Mouse (Mus musculus): ENCODE measurements around the gene Gabarap. TPM values are rescaled to one million over a fixed set of nuclear protein-coding genes. Genes with fewer than 3 reads are reported as not detected.

Gene Gabarap
- 330 and 334 TPM in 2 replicates for polyA plus RNA-seq (2012; rRNA removed)

DNA sequence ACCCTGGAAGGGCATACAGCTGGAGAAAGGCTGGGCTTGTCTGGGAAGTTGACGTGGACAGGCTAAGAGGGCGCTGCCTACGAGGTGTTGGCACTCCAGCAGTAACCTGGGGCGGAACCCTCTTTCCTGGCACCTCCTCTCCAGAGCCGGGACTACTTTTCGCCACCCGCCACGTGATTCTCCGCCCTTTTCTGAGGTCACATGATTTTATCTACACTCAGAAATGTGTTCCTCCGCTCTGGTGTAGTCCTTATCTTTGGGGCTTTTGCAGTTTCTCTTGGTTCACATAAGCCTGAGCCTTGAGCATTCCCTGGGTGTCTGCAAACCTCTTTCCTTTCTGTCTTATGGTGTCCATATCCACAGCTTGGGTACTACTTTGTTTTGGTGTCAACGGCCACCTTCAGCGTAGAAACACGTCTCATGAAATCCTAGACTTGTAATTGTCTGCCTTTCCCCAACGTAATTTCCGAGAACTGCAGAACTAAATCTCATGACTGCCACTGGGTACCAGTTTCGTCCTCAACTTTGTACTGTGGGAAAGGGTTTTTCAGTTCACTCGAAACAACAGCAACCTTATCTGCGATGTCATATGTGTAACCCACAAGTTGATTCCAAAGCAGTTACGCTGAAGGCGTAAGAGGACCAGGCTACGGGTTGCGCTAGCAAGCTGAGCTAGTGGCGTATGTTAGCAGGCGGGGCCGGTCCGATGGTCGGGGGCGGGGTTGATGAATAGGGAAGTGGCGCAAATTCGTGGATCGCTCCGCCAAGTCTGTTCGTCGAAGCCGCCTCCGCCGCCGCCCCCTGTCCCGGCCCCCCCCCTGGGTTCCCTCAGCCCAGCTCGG, at the start of gene Gabarap:
Gabarap (plus strand) TSS at position 294 of the 842 bp plus-strand sequence.
- peaks cover 6% of the 10 kb centered on the region; the same call in 1 of the 2 replicates for H3K4me1 ChIP-seq (ENCODE audit: control insufficient read depth, insufficient read depth, low read length)
- peak within 1 kb of the TSS; percentile 89 for H3K4me3 ChIP-seq (ENCODE audit: insufficient read depth, low read length)
- peak; percentile 70; the same call in 1 of the 2 replicates for TF ChIP-seq POLR2A (IDR thresholded peaks at IDR 0.05; ENCODE audit: extremely low read depth, insufficient read depth, low read length)
- no peak for TF ChIP-seq CTCF (IDR thresholded peaks at IDR 0.05; ENCODE audit: extremely low read depth, insufficient read depth, low read length)
- H3K27ac ChIP-seq (ENCODE audit: insufficient read depth, low read length): peak within 1 kb of the TSS; percentile 87

DNA sequence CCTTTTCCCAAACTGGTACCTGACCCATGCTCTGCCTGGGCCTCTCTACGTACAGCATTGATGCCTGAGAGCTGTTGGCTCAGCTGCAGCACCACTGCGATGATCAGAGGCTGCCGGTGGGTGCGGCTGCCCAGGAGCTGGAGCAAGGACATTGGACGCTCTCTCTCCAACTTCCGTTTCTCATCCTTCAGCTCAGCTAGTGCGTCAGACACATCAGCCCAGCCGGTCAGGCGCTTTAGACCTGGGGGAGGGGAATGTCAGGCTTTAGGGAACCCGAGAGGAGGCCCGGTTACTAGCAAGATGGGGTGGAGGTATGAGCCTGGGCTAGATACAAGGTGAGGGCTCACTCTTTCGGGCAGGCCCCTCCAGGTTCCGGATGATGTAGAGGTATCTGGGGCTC, 45.7 kb upstream of the Gabarap start:
- Histone ChIP-seq H3K4me3 (ENCODE audit: insufficient read depth, low read length) (no peak overlapping the region), H3K4me1 (ENCODE audit: control insufficient read depth, insufficient read depth, low read length) (no peaks in the 10 kb centered on the region), H3K27ac (ENCODE audit: insufficient read depth, low read length) (no peak overlapping the region)
- TF ChIP-seq CTCF (IDR thresholded peaks at IDR 0.05; ENCODE audit: extremely low read depth, insufficient read depth, low read length): no peak
- TF ChIP-seq POLR2A (IDR thresholded peaks at IDR 0.05; ENCODE audit: extremely low read depth, insufficient read depth, low read length): no peak

DNA sequence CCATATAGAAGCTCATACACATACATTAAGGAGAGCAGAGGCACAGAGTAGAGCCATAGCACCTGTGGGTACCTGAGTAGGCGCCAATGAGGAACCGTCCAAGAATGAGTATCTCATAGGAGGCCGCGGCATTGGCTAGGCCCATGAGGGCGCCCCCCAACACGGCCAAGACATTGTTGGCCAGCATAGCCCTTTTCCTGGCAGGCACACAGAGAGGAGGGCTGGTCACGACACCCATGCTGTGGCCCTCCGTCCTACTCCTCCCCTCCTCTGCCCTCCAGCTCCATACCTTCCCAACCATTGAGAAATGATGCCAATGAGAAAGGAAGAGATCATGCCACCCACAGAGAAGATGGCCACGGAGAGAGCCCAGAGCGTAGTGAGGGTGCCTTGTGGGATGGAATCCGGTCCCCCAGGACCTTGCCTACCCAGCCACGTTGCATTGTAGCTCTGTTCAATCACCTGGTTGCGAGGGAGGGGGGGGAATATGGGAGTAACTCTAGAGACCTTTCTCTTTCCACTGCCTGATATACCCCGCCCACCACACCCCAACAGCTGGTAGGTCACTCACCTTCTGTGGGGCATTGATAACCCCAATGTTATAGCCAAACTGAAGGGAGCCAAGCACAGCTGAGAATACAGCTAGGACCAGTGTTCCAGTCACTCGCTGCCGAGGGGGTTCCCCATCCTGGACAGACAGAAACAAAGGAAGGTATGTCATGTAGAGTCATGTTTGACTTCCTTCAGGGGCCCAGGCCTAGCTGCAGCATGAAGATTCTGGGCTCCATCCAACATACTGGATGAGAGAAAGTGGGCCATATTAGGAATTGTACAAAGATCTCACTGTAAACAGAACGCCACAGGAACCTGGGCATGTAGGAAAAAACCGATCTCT, 44.7 kb upstream of the Gabarap start:
- no peak overlapping the region for H3K4me3 ChIP-seq (ENCODE audit: insufficient read depth, low read length)
- H3K4me1 ChIP-seq (ENCODE audit: control insufficient read depth, insufficient read depth, low read length): no peaks in the 10 kb centered on the region
- TF ChIP-seq POLR2A (IDR thresholded peaks at IDR 0.05; ENCODE audit: extremely low read depth, insufficient read depth, low read length) (no peak), CTCF (IDR thresholded peaks at IDR 0.05; ENCODE audit: extremely low read depth, insufficient read depth, low read length) (no peak)
- no peak overlapping the region for H3K27ac ChIP-seq (ENCODE audit: insufficient read depth, low read length)

DNA sequence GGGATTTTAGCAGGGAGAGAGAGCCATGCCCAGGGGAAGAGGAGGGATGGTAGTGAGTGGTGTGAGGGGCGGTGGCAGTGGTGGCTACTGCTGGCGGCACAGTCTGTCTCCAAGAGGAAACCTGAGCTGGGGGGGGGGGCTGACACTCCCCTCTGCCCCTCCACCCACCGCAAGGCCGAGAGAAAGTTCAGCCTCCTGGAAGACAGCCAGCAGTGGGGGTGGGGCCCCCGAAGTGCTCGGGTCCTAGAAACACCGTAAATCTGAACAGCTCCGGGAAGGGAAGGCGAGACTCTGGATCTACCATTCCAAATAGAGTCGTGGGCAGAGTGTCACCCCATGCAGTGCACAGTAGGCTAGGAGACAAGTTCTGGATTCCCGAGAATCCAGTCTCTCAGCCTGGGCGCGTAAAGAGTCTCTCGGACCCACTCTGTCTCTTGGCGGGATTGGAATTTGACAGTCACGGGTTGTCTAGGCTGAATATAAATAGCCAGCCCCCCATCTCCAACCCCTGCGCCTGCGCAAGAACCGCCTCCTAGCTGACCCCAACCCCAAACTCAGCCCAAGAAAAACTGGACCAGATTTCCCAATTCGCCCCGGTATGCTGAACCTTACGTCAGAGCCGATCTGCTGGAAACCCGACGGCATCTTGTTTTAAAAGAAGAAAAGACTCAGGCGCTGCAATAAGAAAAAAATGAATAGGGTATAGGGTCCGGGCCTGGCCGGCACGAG, 43.4 kb upstream of the Gabarap start:
- Histone ChIP-seq H3K27ac (ENCODE audit: insufficient read depth, low read length) (no peak overlapping the region), H3K4me3 (ENCODE audit: insufficient read depth, low read length) (no peak overlapping the region), H3K4me1 (ENCODE audit: control insufficient read depth, insufficient read depth, low read length) (no peaks in the 10 kb centered on the region)
- TF ChIP-seq CTCF (IDR thresholded peaks at IDR 0.05; ENCODE audit: extremely low read depth, insufficient read depth, low read length): no peak
- no peak for TF ChIP-seq POLR2A (IDR thresholded peaks at IDR 0.05; ENCODE audit: extremely low read depth, insufficient read depth, low read length)

DNA sequence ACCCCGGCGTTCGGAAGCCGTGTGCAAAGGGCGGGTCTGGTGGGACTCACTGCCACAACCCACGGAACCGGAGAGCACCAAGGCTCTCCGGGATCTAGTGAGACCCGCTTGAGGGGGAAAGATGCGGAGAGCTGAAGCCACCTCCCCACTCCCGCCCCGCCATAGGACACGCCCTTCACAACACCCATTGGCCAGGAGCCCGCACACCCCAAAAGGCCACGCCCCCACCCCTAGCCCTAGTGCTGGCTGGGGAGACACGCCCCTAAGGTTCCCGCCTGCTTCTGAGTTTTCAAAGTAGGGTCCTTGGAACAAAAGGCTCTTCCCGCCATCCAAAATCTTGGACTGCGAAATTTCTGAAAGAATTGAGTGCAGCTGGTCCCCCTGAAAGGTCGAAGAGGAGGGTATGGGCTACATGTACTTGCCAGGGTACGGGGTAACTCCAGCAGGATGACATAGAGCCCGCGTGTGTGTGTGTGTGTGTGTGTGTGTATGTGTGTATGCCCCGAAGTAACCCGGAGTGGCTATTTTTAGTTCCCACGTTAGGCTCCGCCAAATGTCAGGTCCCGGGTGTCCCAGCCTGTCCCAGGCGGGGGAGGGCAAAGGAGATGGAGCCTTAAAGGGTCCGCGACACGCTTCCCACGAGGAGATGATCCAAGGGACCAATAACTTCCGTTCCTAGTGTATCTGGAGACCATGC, 42.7 kb upstream of the Gabarap start, which contains the start of gene Slc2a4:
Slc2a4 (minus strand) TSS at position 123 of the 697 bp plus-strand sequence.
- no peak for TF ChIP-seq POLR2A (IDR thresholded peaks at IDR 0.05; ENCODE audit: extremely low read depth, insufficient read depth, low read length)
- no peak for TF ChIP-seq CTCF (IDR thresholded peaks at IDR 0.05; ENCODE audit: extremely low read depth, insufficient read depth, low read length)
- Histone ChIP-seq H3K27ac (ENCODE audit: insufficient read depth, low read length) (no peak within 1 kb of the TSS), H3K4me3 (ENCODE audit: insufficient read depth, low read length) (no peak within 1 kb of the TSS), H3K4me1 (ENCODE audit: control insufficient read depth, insufficient read depth, low read length) (no peaks in the 10 kb centered on the region)

DNA sequence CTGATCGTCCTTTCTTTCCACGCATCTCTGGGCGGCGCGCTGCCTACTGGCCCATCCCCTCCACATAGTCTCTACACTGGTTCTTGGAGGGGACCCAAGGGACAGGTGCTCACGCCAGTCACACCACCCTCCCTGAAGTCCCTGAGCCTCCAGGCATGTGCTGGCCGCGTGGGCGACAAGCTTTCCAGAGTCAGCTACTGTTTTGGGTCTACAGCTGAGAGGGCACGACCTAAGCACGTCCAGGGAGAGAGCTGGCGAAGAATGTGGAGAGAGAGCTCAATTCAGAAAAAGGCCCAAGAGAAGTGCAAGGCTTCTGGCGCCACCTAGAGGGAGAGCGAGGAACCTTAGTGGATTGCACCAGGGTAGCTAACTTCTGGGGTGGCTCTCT, 42.2 kb upstream of the Gabarap start:
- TF ChIP-seq POLR2A (IDR thresholded peaks at IDR 0.05; ENCODE audit: extremely low read depth, insufficient read depth, low read length): no peak
- peak; percentile 79 for TF ChIP-seq CTCF (IDR thresholded peaks at IDR 0.05; ENCODE audit: extremely low read depth, insufficient read depth, low read length)
- Histone ChIP-seq H3K4me3 (ENCODE audit: insufficient read depth, low read length) (no peak overlapping the region), H3K4me1 (ENCODE audit: control insufficient read depth, insufficient read depth, low read length) (no peaks in the 10 kb centered on the region), H3K27ac (ENCODE audit: insufficient read depth, low read length) (no peak overlapping the region)

DNA sequence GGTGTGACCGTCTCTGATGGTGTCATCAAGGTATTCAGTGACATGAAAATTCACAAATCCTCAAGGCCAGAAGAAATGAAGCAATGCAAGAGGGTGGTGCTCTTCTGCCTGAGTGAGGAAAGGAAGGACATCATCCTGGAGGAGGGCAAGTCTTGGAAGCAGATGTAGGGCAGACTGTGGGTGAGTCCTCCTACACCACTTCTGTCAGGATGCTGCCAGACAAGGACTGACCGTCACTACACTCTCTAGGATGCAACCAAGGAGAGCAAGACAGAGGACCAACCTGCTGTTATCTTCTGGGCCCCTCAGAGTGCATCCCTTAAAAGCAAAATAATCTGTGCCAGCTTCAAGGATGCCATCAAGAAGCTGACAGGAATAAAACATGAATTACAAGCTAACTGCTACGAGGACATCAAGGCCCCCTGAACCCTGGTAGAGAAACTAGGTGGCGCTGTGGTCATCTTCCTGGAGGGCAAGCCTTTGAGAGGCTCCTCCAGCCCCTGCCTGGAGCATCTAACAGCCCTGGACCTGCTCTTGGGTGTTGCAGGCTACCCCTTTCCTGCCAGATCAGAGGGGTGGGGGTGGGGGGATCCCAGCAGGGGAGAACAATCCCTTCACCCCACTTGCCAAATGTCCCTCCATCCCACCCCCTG, 40.0 kb upstream of the Gabarap start:
- H3K4me1 ChIP-seq (ENCODE audit: control insufficient read depth, insufficient read depth, low read length): no peaks in the 10 kb centered on the region
- TF ChIP-seq CTCF (IDR thresholded peaks at IDR 0.05; ENCODE audit: extremely low read depth, insufficient read depth, low read length): no peak
- H3K27ac ChIP-seq (ENCODE audit: insufficient read depth, low read length): no peak overlapping the region
- H3K4me3 ChIP-seq (ENCODE audit: insufficient read depth, low read length): no peak overlapping the region

DNA sequence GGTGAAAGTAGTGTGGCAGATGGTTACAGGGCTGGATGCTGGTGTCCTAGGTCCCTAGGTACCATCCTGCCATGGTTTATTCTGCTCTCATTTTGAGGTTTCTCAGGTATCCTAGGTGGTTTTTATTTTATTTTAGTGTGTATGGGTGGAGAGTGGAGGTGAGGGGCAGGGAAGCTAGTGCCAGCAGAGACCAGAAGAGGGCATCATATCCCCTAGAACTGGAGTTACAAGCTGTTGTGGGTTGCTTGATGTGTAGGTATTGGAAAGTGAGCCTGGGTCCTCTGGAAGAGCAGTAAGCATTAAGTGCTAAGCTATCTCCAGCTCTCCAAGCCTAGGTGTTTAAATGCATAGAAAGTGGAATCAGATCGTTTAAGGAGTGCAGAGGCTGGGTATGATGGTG, 38.7 kb upstream of the Gabarap start:
- no peak for TF ChIP-seq POLR2A (IDR thresholded peaks at IDR 0.05; ENCODE audit: extremely low read depth, insufficient read depth, low read length)
- no peak for TF ChIP-seq CTCF (IDR thresholded peaks at IDR 0.05; ENCODE audit: extremely low read depth, insufficient read depth, low read length)
- Histone ChIP-seq H3K4me1 (ENCODE audit: control insufficient read depth, insufficient read depth, low read length) (no peaks in the 10 kb centered on the region), H3K27ac (ENCODE audit: insufficient read depth, low read length) (no peak overlapping the region), H3K4me3 (ENCODE audit: insufficient read depth, low read length) (no peak overlapping the region)
